Mouse (Mus musculus): Measurements from ENCODE around the gene Olfr314.

- TF ChIP-seq CTCF (conservative IDR thresholded peaks at IDR 0.05; ENCODE audit: insufficient read depth, insufficient read length, low read depth, low read length) (no peak), POLR2A (IDR thresholded peaks at IDR 0.05; ENCODE audit: low read depth, low read length) (no peak)
Observed at GRCm38 (mm10) chr11:58752434-58752833, 30.3 kb upstream of the Olfr314 start, which contains the start of gene Olfr316.
